Mouse (Mus musculus) MEL (cell line): ENCODE data around the gene Cbl. TPM values are rescaled to one million over a fixed set of nuclear protein-coding genes. Genes with fewer than 3 reads are reported as not detected.

ENCODE experiments used
- DNase-seq: peaks from one replicate; pipeline ENCODE4 v3.0.0; 2011; ENCODE audit warnings: low read depth, low spot score
- H3K27ac ChIP-seq: 2 replicates; pipeline ENCODE4 v1.5.1; 2012; ENCODE audit warnings: low read depth, mild to moderate bottlenecking, control low read depth, low read length, moderate library complexity; ENCODE audit not compliant: control insufficient read depth
- H3K27me3 ChIP-seq, 2 experiments: fragments of 150-350 bp in 1 of 2; sonication (generic) in 1 of 2; 2 replicates each; pipeline ENCODE4 v1.6.1; 2012; ENCODE audit warnings: low read length in 2 of 2, mild to moderate bottlenecking in 2 of 2, improper control_type of control experiment in 1 of 2, moderate library complexity in 1 of 2; ENCODE audit not compliant: insufficient read depth in 2 of 2, control insufficient read depth in 1 of 2
- H3K36me3 ChIP-seq, 2 experiments: 2 replicates each; pipeline ENCODE4 v1.6.1; 2012 to 2014; ENCODE audit warnings: low read length in 2 of 2, improper control_type of control experiment in 1 of 2, inconsistent platforms in 1 of 2, mild to moderate bottlenecking in 1 of 2; ENCODE audit not compliant: insufficient read depth in 2 of 2, control insufficient read depth in 1 of 2
- H3K4me1 ChIP-seq, 2 experiments: fragments of 150-350 bp in 1 of 2; sonication (generic) in 1 of 2; 2 replicates each; pipeline ENCODE4 v1.6.1; 2012; ENCODE audit warnings: low read length in 2 of 2, improper control_type of control experiment in 1 of 2, mild to moderate bottlenecking in 1 of 2; ENCODE audit not compliant: insufficient read depth in 2 of 2, control insufficient read depth in 1 of 2
- H3K4me3 ChIP-seq, 2 experiments: fragments of 150-350 bp in 1 of 2; sonication (generic) in 1 of 2; 2 replicates each; pipeline ENCODE4 v1.5.1; 2012; ENCODE audit warnings: low read depth in 2 of 2, low read length in 2 of 2, mild to moderate bottlenecking in 2 of 2, moderate library complexity in 2 of 2, control low read depth in 1 of 2, improper control_type of control experiment in 1 of 2; ENCODE audit not compliant: control insufficient read depth in 1 of 2, insufficient read depth in 1 of 2
- H3K79me2 ChIP-seq: 2 replicates; pipeline ENCODE4 v1.6.1; 2012; ENCODE audit warnings: mild to moderate bottlenecking, low read length, moderate library complexity; ENCODE audit not compliant: control insufficient read depth, poor library complexity, insufficient read depth
- H3K9ac ChIP-seq: 2 replicates; pipeline ENCODE4 v1.6.1; 2012; ENCODE audit warnings: low read depth, mild to moderate bottlenecking, control low read depth, low read length, moderate library complexity; ENCODE audit not compliant: control insufficient read depth, poor library complexity, severe bottlenecking
- H3K9me3 ChIP-seq: fragments of 150-350 bp; sonication (generic); replicated peaks from 2 replicates; pipeline ENCODE4 v1.6.1; 2012; ENCODE audit warnings: mild to moderate bottlenecking, low read length, improper control_type of control experiment, moderate library complexity; ENCODE audit not compliant: insufficient read depth
- BHLHE40 ChIP-seq: IDR thresholded peaks from 2 replicates; pipeline ENCODE4 v1.6.1; 2012; ENCODE audit warnings: low read depth, mild to moderate bottlenecking, inconsistent platforms, low read length, improper control_type of control experiment, borderline replicate concordance
- CHD1 ChIP-seq: IDR thresholded peaks from 2 replicates; pipeline ENCODE4 v1.6.1; 2012; ENCODE audit warnings: low read depth, mild to moderate bottlenecking, inconsistent platforms, low read length, improper control_type of control experiment
- CHD2 ChIP-seq: IDR thresholded peaks from 2 replicates; pipeline ENCODE4 v1.6.1; 2011; ENCODE audit warnings: low read length, improper control_type of control experiment
- CTCF ChIP-seq, 3 experiments: IDR thresholded peaks in 2 of 3; conservative IDR thresholded peaks in 1 of 3; 2 replicates each; pipeline ENCODE4 v1.5.1; 2011 to 2012; ENCODE audit warnings: low read length in 3 of 3, low read depth in 2 of 3, mild to moderate bottlenecking in 2 of 3, improper control_type of control experiment in 1 of 3, inconsistent platforms in 1 of 3, mixed read lengths in 1 of 3, moderate library complexity in 1 of 3; ENCODE audit not compliant: control insufficient read depth in 1 of 3, insufficient read depth in 1 of 3, poor library complexity in 1 of 3, severe bottlenecking in 1 of 3
- E2F4 ChIP-seq: IDR thresholded peaks from 2 replicates; pipeline ENCODE4 v1.6.1; 2011; ENCODE audit warnings: low read depth, low read length, improper control_type of control experiment, borderline replicate concordance
- EP300 ChIP-seq, 2 experiments: IDR thresholded peaks; 2 replicates each; pipeline ENCODE4 v1.6.1; 2011; ENCODE audit warnings: improper control_type of control experiment in 2 of 2, low read length in 2 of 2, low read depth in 1 of 2, mild to moderate bottlenecking in 1 of 2
- ETS1 ChIP-seq: IDR thresholded peaks from 2 replicates; pipeline ENCODE4 v1.6.1; 2012; ENCODE audit warnings: low read depth, mild to moderate bottlenecking, inconsistent platforms, low read length, improper control_type of control experiment, moderate library complexity
- GABPA ChIP-seq: IDR thresholded peaks from 2 replicates; pipeline ENCODE4 v1.6.1; 2012; ENCODE audit warnings: low read depth, mild to moderate bottlenecking, inconsistent platforms, low read length, improper control_type of control experiment, moderate library complexity
- GATA1 ChIP-seq: IDR thresholded peaks from 2 replicates; pipeline ENCODE4 v1.6.1; 2011; ENCODE audit warnings: low read depth, low read length, improper control_type of control experiment
- HCFC1 ChIP-seq: IDR thresholded peaks from 2 replicates; pipeline ENCODE4 v1.6.1; 2012; ENCODE audit warnings: low read depth, mild to moderate bottlenecking, inconsistent platforms, low read length, improper control_type of control experiment, moderate library complexity
- JUND ChIP-seq: IDR thresholded peaks from 2 replicates; pipeline ENCODE4 v1.6.1; 2011; ENCODE audit warnings: low read depth, mild to moderate bottlenecking, improper control_type of control experiment, low read length
- KAT2A ChIP-seq: conservative IDR thresholded peaks from 2 replicates; pipeline ENCODE4 v1.6.1; 2012; ENCODE audit warnings: low read depth, low read length, improper control_type of control experiment, inconsistent platforms
- MAX ChIP-seq: IDR thresholded peaks from 2 replicates; pipeline ENCODE4 v1.6.1; 2011; ENCODE audit warnings: low read length, improper control_type of control experiment
- MEF2A ChIP-seq: IDR thresholded peaks from 2 replicates; pipeline ENCODE4 v1.6.1; 2014; ENCODE audit warnings: low read depth, mild to moderate bottlenecking, inconsistent platforms, low read length, improper control_type of control experiment; ENCODE audit not compliant: poor library complexity, insufficient replicate concordance, severe bottlenecking; ENCODE audit errors: extremely low read depth
- MXI1 ChIP-seq: IDR thresholded peaks from 2 replicates; pipeline ENCODE4 v1.6.1; 2011; ENCODE audit warnings: mild to moderate bottlenecking, low read depth, low read length, improper control_type of control experiment
- MYB ChIP-seq: IDR thresholded peaks from 2 replicates; pipeline ENCODE4 v1.6.1; 2011; ENCODE audit warnings: mild to moderate bottlenecking, low read depth, low read length, improper control_type of control experiment
- NELFE ChIP-seq: IDR thresholded peaks from 2 replicates; pipeline ENCODE4 v1.6.1; 2011; ENCODE audit warnings: low read depth, low read length, improper control_type of control experiment
- NRF1 ChIP-seq: IDR thresholded peaks from 2 replicates; pipeline ENCODE4 v1.6.1; 2014; ENCODE audit warnings: low read depth, mild to moderate bottlenecking, inconsistent platforms, low read length, improper control_type of control experiment, moderate library complexity; ENCODE audit not compliant: poor library complexity, insufficient read depth, severe bottlenecking
- POLR2A ChIP-seq, 2 experiments: IDR thresholded peaks; 2 replicates each; pipeline ENCODE4 v1.6.1; 2011 to 2012; ENCODE audit warnings: low read length in 2 of 2, mild to moderate bottlenecking in 2 of 2, control low read depth in 1 of 2, improper control_type of control experiment in 1 of 2, low read depth in 1 of 2, moderate library complexity in 1 of 2; ENCODE audit not compliant: control insufficient read depth in 1 of 2, insufficient read depth in 1 of 2, poor library complexity in 1 of 2
- POLR2AphosphoS2 ChIP-seq: IDR thresholded peaks from 2 replicates; pipeline ENCODE4 v1.6.1; 2011; ENCODE audit warnings: low read length, improper control_type of control experiment
- RAD21 ChIP-seq: IDR thresholded peaks from 2 replicates; pipeline ENCODE4 v1.6.1; 2011; ENCODE audit warnings: mild to moderate bottlenecking, low read depth, low read length, improper control_type of control experiment
- RCOR1 ChIP-seq: IDR thresholded peaks from 2 replicates; pipeline ENCODE4 v1.6.1; 2012; ENCODE audit warnings: low read depth, mild to moderate bottlenecking, inconsistent platforms, low read length, improper control_type of control experiment
- SMC3 ChIP-seq: IDR thresholded peaks from 2 replicates; pipeline ENCODE4 v1.6.1; 2011; ENCODE audit warnings: low read depth, low read length, improper control_type of control experiment
- TAL1 ChIP-seq: IDR thresholded peaks from 2 replicates; pipeline ENCODE4 v1.6.1; 2012; ENCODE audit warnings: mild to moderate bottlenecking, inconsistent platforms, low read length, moderate library complexity, mixed read lengths
- TBP ChIP-seq: IDR thresholded peaks from 2 replicates; pipeline ENCODE4 v1.8.0; 2011; ENCODE audit warnings: low read depth, low read length, improper control_type of control experiment
- TCF12 ChIP-seq: IDR thresholded peaks from 2 replicates; pipeline ENCODE4 v1.6.1; 2014; ENCODE audit warnings: low read depth, mild to moderate bottlenecking, inconsistent platforms, low read length, improper control_type of control experiment, moderate library complexity
- UBTF ChIP-seq: IDR thresholded peaks from 2 replicates; pipeline ENCODE4 v1.6.1; 2012; ENCODE audit warnings: low read depth, mild to moderate bottlenecking, inconsistent platforms, low read length, improper control_type of control experiment, moderate library complexity, borderline replicate concordance; ENCODE audit not compliant: insufficient read depth
- USF2 ChIP-seq, 2 experiments: IDR thresholded peaks; 2 replicates each; pipeline ENCODE4 v1.6.1; 2011 to 2012; ENCODE audit warnings: improper control_type of control experiment in 2 of 2, low read length in 2 of 2, borderline replicate concordance in 1 of 2, inconsistent platforms in 1 of 2, low read depth in 1 of 2, mild to moderate bottlenecking in 1 of 2; ENCODE audit not compliant: insufficient read depth in 1 of 2
- ZC3H11A ChIP-seq: IDR thresholded peaks from 2 replicates; pipeline ENCODE4 v1.6.1; 2012; ENCODE audit warnings: low read depth, mild to moderate bottlenecking, inconsistent platforms, low read length, improper control_type of control experiment
- ZKSCAN1 ChIP-seq: IDR thresholded peaks from 2 replicates; pipeline ENCODE4 v1.6.1; 2012; ENCODE audit warnings: low read depth, mild to moderate bottlenecking, inconsistent platforms, low read length, improper control_type of control experiment, moderate library complexity
- polyA plus RNA-seq, 2 experiments: library from polyadenylated mRNA; stranded (reverse) in 1 of 2; unstranded in 1 of 2; fragments of >175 nt in 1 of 2; fragments of >200 nt in 1 of 2; gene quantifications; 2 replicates each; pipeline versions ENCODE4 v1.2.1 to v1.2.4; 2012; ENCODE audit warnings: low replicate concordance in 2 of 2, low read depth in 1 of 2; ENCODE audit not compliant: insufficient read length in 2 of 2, insufficient read depth in 1 of 2, missing spikeins in 1 of 2
- total RNA-seq: library from RNA; depleted of rRNA; stranded (reverse); fragments of 300-350 nt; gene quantifications from 2 replicates; pipeline ENCODE4 v1.2.3, GENCODE M21; 2012

Cbl gene
- total and polyA plus RNA-seq, 3 experiments = 9.1 to 41.1 (median 36.8) TPM

- peaks cover 0 to 10% of the 10 kb centered on the region in 2 experiments; a peak in 2 of 4 replicates for H3K36me3 ChIP-seq
- H3K4me1 ChIP-seq = peaks cover 3 to 12% of the 10 kb centered on the region in 2 experiments
- no peaks in the 10 kb centered on the region for H3K27me3 ChIP-seq
- H3K27ac ChIP-seq = no peak overlapping the region
- H3K79me2 ChIP-seq = no peaks in the 10 kb centered on the region
- no peak overlapping the region for H3K4me3 ChIP-seq
- H3K9ac ChIP-seq = no peak overlapping the region
- DNase-seq = peak; percentile 65
- H3K9me3 ChIP-seq = no peaks in the 10 kb centered on the region
- TF ChIP-seq HCFC1 (no peak), SMC3 (no peak), JUND (no peak), ETS1 (peak; percentile 55), POLR2AphosphoS2 (no peak), MYB (no peak), NRF1 (no peak), CHD2 (no peak), UBTF (no peak), USF2 (IDR thresholded peaks at IDR 0.05; ENCODE audit: borderline replicate concordance in 1 of 2, insufficient read depth in 1 of 2, low read depth in 1 of 2, low read length in 2 of 2) (no peak), TCF12 (peak; percentile 52; the same call in 1 of the 2 replicates), TBP (no peak), ZKSCAN1 (no peak), E2F4 (no peak), MEF2A (no peak), CTCF (IDR thresholded peaks at IDR 0.05 in 2 of 3, conservative IDR thresholded peaks at IDR 0.05 in 1 of 3; ENCODE audit: control insufficient read depth in 1 of 3, insufficient read depth in 1 of 3, low read depth in 2 of 3, low read length in 3 of 3, poor library complexity in 1 of 3, severe bottlenecking in 1 of 3) (no peak), MAX (no peak), TAL1 (no peak; the same call in 1 of the 2 replicates), RAD21 (no peak), BHLHE40 (peak; percentile 45; the same call in 1 of the 2 replicates), CHD1 (no peak), GABPA (no peak), KAT2A (no peak), NELFE (no peak), RCOR1 (peak; percentile 39; the same call in 1 of the 2 replicates), POLR2A (IDR thresholded peaks at IDR 0.05; ENCODE audit: control insufficient read depth in 1 of 2, insufficient read depth in 1 of 2, low read depth in 1 of 2, low read length in 2 of 2, poor library complexity in 1 of 2) (no peak), MXI1 (no peak), EP300 (IDR thresholded peaks at IDR 0.05; ENCODE audit: low read depth in 1 of 2, low read length in 2 of 2) (peak; percentile 50 to 65; a peak in 3 of 4 replicates), ZC3H11A (no peak), GATA1 (peak; percentile 32; the same call in 1 of the 2 replicates)
Measured at GRCm38 (mm10) chr9:44094737-44095136, 139.1 kb downstream of the Cbl start.
